Mouse (Mus musculus): ENCODE results near the gene Susd6.

GRCm38 (mm10) chr12:80891074-80891473, 100.8 kb downstream of the Susd6 start:
- TF ChIP-seq CTCF (IDR thresholded peaks at IDR 0.05; ENCODE audit: low read depth, low read length): no peak
- no peak for TF ChIP-seq POLR2A (IDR thresholded peaks at IDR 0.05; ENCODE audit: insufficient read depth, low read length)

Measured in ES-Bruce4 (cell line).